Mouse (Mus musculus): ENCODE measurements around the gene Gm28051. TPM values are rescaled to one million over a fixed set of nuclear protein-coding genes. Genes with fewer than 3 reads are reported as not detected.

Gm28051 gene
- polyA plus RNA-seq, 1 experiment, result 0.26 TPM

- Histone ChIP-seq H3K79me2 (ENCODE audit: control insufficient read depth, insufficient read depth) (peaks cover 3% of the 10 kb centered on the region), H3K27me3 (ENCODE audit: control insufficient read depth, insufficient read depth, insufficient read length) (no peaks in the 10 kb centered on the region), H3K4me2 (ENCODE audit: low read depth) (no peak overlapping the region), H3K36me3 (ENCODE audit: control insufficient read depth, insufficient read depth) (no peaks in the 10 kb centered on the region), H3K4me3 (no peak overlapping the region), H3ac (ENCODE audit: control insufficient read depth, insufficient read length) (no peak overlapping the region)
- TF ChIP-seq SRF (IDR thresholded peaks at IDR 0.05; ENCODE audit: control insufficient read depth, insufficient read length, low read depth) (no peak), MYOG (IDR thresholded peaks at IDR 0.05; ENCODE audit: control insufficient read depth in 1 of 3, insufficient read depth in 1 of 3, insufficient read length in 2 of 3, low read depth in 2 of 3) (no peak)
Observed at GRCm38 (mm10) chr12:102739096-102739495, 18.5 kb downstream of the Gm28051 start.

- TF ChIP-seq MYOG (IDR thresholded peaks at IDR 0.05; ENCODE audit: control insufficient read depth in 1 of 3, insufficient read depth in 1 of 3, insufficient read length in 2 of 3, low read depth in 2 of 3) (no peak), POLR2AphosphoS2 (IDR thresholded peaks at IDR 0.05; ENCODE audit: insufficient read length, low read depth) (no peak), SRF (IDR thresholded peaks at IDR 0.05; ENCODE audit: control insufficient read depth, insufficient read length, low read depth) (no peak), REST (IDR thresholded peaks at IDR 0.05; ENCODE audit: insufficient read depth, insufficient read length) (no peak), MYOD1 (IDR thresholded peaks at IDR 0.05; ENCODE audit: control insufficient read depth in 1 of 3, insufficient read length in 2 of 3, low read depth in 2 of 3) (no peak), TCF12 (IDR thresholded peaks at IDR 0.05; ENCODE audit: insufficient read depth, poor library complexity, severe bottlenecking) (no peak), MAX (IDR thresholded peaks at IDR 0.05; ENCODE audit: low read depth) (no peak), CEBPB (IDR thresholded peaks at IDR 0.05; ENCODE audit: insufficient read depth, poor library complexity, severe bottlenecking) (no peak), E2F4 (IDR thresholded peaks at IDR 0.05; ENCODE audit: insufficient read depth) (no peak), USF1 (IDR thresholded peaks at IDR 0.05; ENCODE audit: low read depth) (no peak), TCF3 (IDR thresholded peaks at IDR 0.05; ENCODE audit: insufficient read length, low read depth) (no peak), POLR2A (IDR thresholded peaks at IDR 0.05; ENCODE audit: insufficient read length, low read depth) (no peak)
- H3K27me3 ChIP-seq (ENCODE audit: control insufficient read depth, insufficient read depth, insufficient read length), result no peaks in the 10 kb centered on the region
- no peak overlapping the region for H3K4me2 ChIP-seq (ENCODE audit: low read depth)
Observed at GRCm38 (mm10) chr12:102733381-102733780, 24.2 kb downstream of the Gm28051 start.

GRCm38 (mm10) chr12:102730798-102731619 is 26.6 kb downstream of the Gm28051 start:
- TF ChIP-seq CEBPB (IDR thresholded peaks at IDR 0.05; ENCODE audit: insufficient read depth, poor library complexity, severe bottlenecking) (no peak), SRF (IDR thresholded peaks at IDR 0.05; ENCODE audit: control insufficient read depth, insufficient read length, low read depth) (no peak), REST (IDR thresholded peaks at IDR 0.05; ENCODE audit: insufficient read depth, insufficient read length) (no peak), TCF3 (IDR thresholded peaks at IDR 0.05; ENCODE audit: insufficient read length, low read depth) (no peak), E2F4 (IDR thresholded peaks at IDR 0.05; ENCODE audit: insufficient read depth) (no peak), POLR2AphosphoS2 (IDR thresholded peaks at IDR 0.05; ENCODE audit: insufficient read length, low read depth) (no peak)
- no peaks in the 10 kb centered on the region for H3K27me3 ChIP-seq (ENCODE audit: control insufficient read depth, insufficient read depth, insufficient read length)
- peak overlapping the region; percentile 80 for H3K4me2 ChIP-seq (ENCODE audit: low read depth)
- no peak overlapping the region for H3K4me3 ChIP-seq
- H3K36me3 ChIP-seq (ENCODE audit: control insufficient read depth, insufficient read depth), result no peaks in the 10 kb centered on the region
- H3ac ChIP-seq (ENCODE audit: control insufficient read depth, insufficient read length), result no peak overlapping the region
- H3K79me2 ChIP-seq (ENCODE audit: control insufficient read depth, insufficient read depth), result no peaks in the 10 kb centered on the region

More at GRCm38 (mm10) chr12:102733381-102733780, 24.2 kb downstream of the Gm28051 start:
- no peak overlapping the region for H3ac ChIP-seq (ENCODE audit: control insufficient read depth, insufficient read length)
- H3K36me3 ChIP-seq (ENCODE audit: control insufficient read depth, insufficient read depth), result no peaks in the 10 kb centered on the region
- no peaks in the 10 kb centered on the region for H3K79me2 ChIP-seq (ENCODE audit: control insufficient read depth, insufficient read depth)
- no peak overlapping the region for H3K4me3 ChIP-seq

GRCm38 (mm10) chr12:102729855-102730797 is 27.4 kb downstream of the Gm28051 start:
- H3K36me3 ChIP-seq (ENCODE audit: control insufficient read depth, insufficient read depth), result no peaks in the 10 kb centered on the region

More at GRCm38 (mm10) chr12:102729855-102730797, 27.4 kb downstream of the Gm28051 start:
- H3K4me3 ChIP-seq, result no peak overlapping the region
- no peaks in the 10 kb centered on the region for H3K27me3 ChIP-seq (ENCODE audit: control insufficient read depth, insufficient read depth, insufficient read length)
- H3ac ChIP-seq (ENCODE audit: control insufficient read depth, insufficient read length), result no peak overlapping the region
- H3K79me2 ChIP-seq (ENCODE audit: control insufficient read depth, insufficient read depth), result no peaks in the 10 kb centered on the region
- TF ChIP-seq SRF (IDR thresholded peaks at IDR 0.05; ENCODE audit: control insufficient read depth, insufficient read length, low read depth) (no peak), TCF12 (IDR thresholded peaks at IDR 0.05; ENCODE audit: insufficient read depth, poor library complexity, severe bottlenecking) (no peak), MAX (IDR thresholded peaks at IDR 0.05; ENCODE audit: low read depth) (no peak), USF1 (IDR thresholded peaks at IDR 0.05; ENCODE audit: low read depth) (no peak), POLR2AphosphoS2 (IDR thresholded peaks at IDR 0.05; ENCODE audit: insufficient read length, low read depth) (no peak), CEBPB (IDR thresholded peaks at IDR 0.05; ENCODE audit: insufficient read depth, poor library complexity, severe bottlenecking) (no peak), TCF3 (IDR thresholded peaks at IDR 0.05; ENCODE audit: insufficient read length, low read depth) (no peak), POLR2A (IDR thresholded peaks at IDR 0.05; ENCODE audit: insufficient read length, low read depth) (no peak), REST (IDR thresholded peaks at IDR 0.05; ENCODE audit: insufficient read depth, insufficient read length) (no peak), E2F4 (IDR thresholded peaks at IDR 0.05; ENCODE audit: insufficient read depth) (no peak), MYOG (IDR thresholded peaks at IDR 0.05; ENCODE audit: control insufficient read depth in 1 of 3, insufficient read depth in 1 of 3, insufficient read length in 2 of 3, low read depth in 2 of 3) (no peak), MYOD1 (IDR thresholded peaks at IDR 0.05; ENCODE audit: control insufficient read depth in 1 of 3, insufficient read length in 2 of 3, low read depth in 2 of 3) (no peak)
- H3K4me2 ChIP-seq (ENCODE audit: low read depth), result peak overlapping the region; percentile 80

All from myocyte (in vitro differentiated cells).